Comparison of ENCODE assay signal across 21 mouse cellular contexts in the genomic region with DNA sequence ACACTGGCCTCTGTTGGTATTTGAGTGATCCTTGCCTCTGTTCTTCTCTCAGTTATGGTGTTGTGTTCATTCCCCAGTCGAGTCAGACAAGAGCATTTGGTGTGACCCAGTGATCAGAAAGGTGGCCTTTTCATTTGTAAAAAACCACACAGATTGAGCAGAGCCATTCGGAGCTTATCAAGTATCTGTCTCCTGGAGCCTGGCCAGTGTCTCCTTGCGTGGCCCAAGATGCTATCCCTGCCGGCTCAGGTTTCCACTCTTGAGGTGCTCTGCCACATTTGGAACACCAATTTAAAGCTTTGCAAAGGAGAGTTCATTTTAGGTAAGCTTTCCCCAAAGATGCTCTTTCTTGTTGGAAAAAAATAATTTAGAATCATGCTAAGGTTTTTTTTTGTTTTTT.
"Had no signal": no experiment of that assay in that cellular context is flagged by ENCODE, and none has a peak within 500 bp of the region (broad histone marks: within the 10 kb centered on the region; RNA-seq: fewer than 3 reads in every experiment).

No protein-coding gene starts in this region.

- ATAC-seq: liver, embryonic 12.5 days had no signal

- H3K27me3 ChIP-seq: kidney, embryonic 15.5 days; limb, embryonic 13.5 days; liver, embryonic 12.5 days; liver, embryonic 15.5 days; lung, embryonic 15.5 days had no signal

- H3K4me1 ChIP-seq: limb, embryonic 10.5 days; limb, embryonic 13.5 days; liver, embryonic 12.5 days; liver, embryonic 15.5 days; lung, embryonic 15.5 days had no signal

- H3K27ac ChIP-seq: kidney, embryonic 15.5 days; limb, embryonic 10.5 days; limb, embryonic 13.5 days; liver, embryonic 12.5 days; liver, embryonic 15.5 days; lung, embryonic 15.5 days; stomach, postnatal 0 days had no signal

- H3K4me3 ChIP-seq: kidney, embryonic 15.5 days; limb, embryonic 10.5 days; limb, embryonic 13.5 days; liver, embryonic 12.5 days; liver, embryonic 15.5 days; lung, embryonic 15.5 days had no signal

- H3K9me3 ChIP-seq: kidney, embryonic 15.5 days; limb, embryonic 10.5 days; limb, embryonic 13.5 days; liver, embryonic 12.5 days; liver, embryonic 15.5 days; lung, embryonic 15.5 days had no signal

- H3K4me2 ChIP-seq: kidney, embryonic 15.5 days; limb, embryonic 13.5 days; liver, embryonic 12.5 days; liver, embryonic 15.5 days; lung, embryonic 15.5 days; midbrain, embryonic 11.5 days had no signal

- H3K36me3 ChIP-seq: limb, embryonic 10.5 days; limb, embryonic 13.5 days; liver, embryonic 12.5 days; liver, embryonic 15.5 days; lung, embryonic 15.5 days had no signal

- DNase-seq: kidney, postnatal 10 days; kidney, postnatal 36 days; liver; lung, adult 18-20 months; lung, postnatal 14 days; lung, postnatal 4 days; midbrain, embryonic 14.5 days; right cerebral cortex, adult 18-20 months; right cerebral cortex, postnatal 14 days; right cerebral cortex, postnatal 4 days; thymus, adult 2 months; thymus, postnatal 14 days; thymus, postnatal 4 days had no signal

- H3K9ac ChIP-seq: kidney, embryonic 15.5 days; limb, embryonic 13.5 days; liver, embryonic 12.5 days; liver, embryonic 15.5 days; lung, embryonic 15.5 days had no signal
